Mouse (Mus musculus) bone marrow, adult 2 months (tissue): ENCODE data around the gene Jarid2. TPM values are rescaled to one million over a fixed set of nuclear protein-coding genes. Genes with fewer than 3 reads are reported as not detected.

Experiments
- H3K27ac ChIP-seq: fragments of 200-500 bp; 2 replicates; pipeline ENCODE4 v1.5.1; 2012; ENCODE audit warnings: low read depth, mild to moderate bottlenecking, control low read depth, inconsistent platforms, low read length; ENCODE audit not compliant: control insufficient read depth, poor library complexity, insufficient read depth
- H3K4me1 ChIP-seq: fragments of 200-500 bp; 2 replicates; pipeline ENCODE4 v1.6.1; 2011; ENCODE audit warnings: low read length; ENCODE audit not compliant: control insufficient read depth, insufficient read depth
- H3K4me3 ChIP-seq: fragments of 200-500 bp; replicated peaks from 2 replicates; pipeline ENCODE3; 2011; ENCODE audit warnings: mild to moderate bottlenecking, low read depth, low read length, control low read depth; ENCODE audit not compliant: control insufficient read depth
- CTCF ChIP-seq: fragments of 200-500 bp; IDR thresholded peaks from 2 replicates; pipeline ENCODE4 v1.5.1; 2011; ENCODE audit warnings: low read length, control low read depth; ENCODE audit not compliant: control insufficient read depth, insufficient read depth
- POLR2A ChIP-seq: fragments of 200-500 bp; IDR thresholded peaks from 2 replicates; pipeline ENCODE4 v1.6.1; 2011; ENCODE audit warnings: low read depth, mild to moderate bottlenecking, control low read depth, low read length, borderline replicate concordance; ENCODE audit not compliant: control insufficient read depth
- WGBS: fragments of 180-500 bp; shearing (Covaris S2); methylation state at CpG from one replicate; pipeline ENCODE4 v1.1.7; 2018; 5-methylcytosine and 5-hydroxymethylcytosine counted together
- polyA plus RNA-seq: library from polyadenylated mRNA; stranded (reverse); fragments of >200 nt; gene quantifications from 2 replicates; pipeline ENCODE4 v1.2.4, GENCODE M21; 2011; ENCODE audit warnings: low replicate concordance; ENCODE audit not compliant: missing spikeins, insufficient read depth, insufficient read length

The Jarid2 gene
- polyA plus RNA-seq, 1 experiment: 36.0 TPM

- WGBS: 92% methylated on average over 2 of the region's 2 CpGs
- no peak overlapping the region for H3K4me3 ChIP-seq
- no peak for TF ChIP-seq POLR2A
- TF ChIP-seq CTCF: no peak
- no peaks in the 10 kb centered on the region for H3K4me1 ChIP-seq
- H3K27ac ChIP-seq: no peak overlapping the region
These were observed 156.9 kb downstream of the Jarid2 start for GRCm38 (mm10) chr13:44886221-44886620.

DNA sequence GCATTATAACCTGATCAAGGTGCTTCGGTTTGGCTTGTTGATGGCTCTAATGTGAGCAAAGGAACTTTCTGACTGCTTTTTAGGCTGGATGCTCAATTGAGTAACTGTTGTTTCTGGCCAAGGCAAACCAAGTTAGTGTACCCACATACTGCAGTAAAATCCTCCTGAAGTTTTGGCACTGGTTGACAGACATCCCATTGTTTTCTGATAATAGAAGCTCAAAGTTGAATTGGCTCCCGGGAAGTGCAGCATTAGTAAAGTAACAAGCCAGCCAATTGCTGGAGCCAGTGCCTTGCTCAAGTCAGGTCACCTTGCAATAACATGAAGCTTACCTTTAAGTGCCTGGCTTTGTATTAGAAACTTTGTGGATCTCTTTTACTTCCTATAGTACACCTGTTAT lies 161.3 kb downstream of the Jarid2 start:
- H3K4me1 ChIP-seq: no peaks in the 10 kb centered on the region
- H3K27ac ChIP-seq: no peak overlapping the region
- 88% methylated on average over 2 of the region's 2 CpGs for WGBS
- H3K4me3 ChIP-seq: no peak overlapping the region
- TF ChIP-seq POLR2A: no peak
- TF ChIP-seq CTCF: no peak

DNA sequence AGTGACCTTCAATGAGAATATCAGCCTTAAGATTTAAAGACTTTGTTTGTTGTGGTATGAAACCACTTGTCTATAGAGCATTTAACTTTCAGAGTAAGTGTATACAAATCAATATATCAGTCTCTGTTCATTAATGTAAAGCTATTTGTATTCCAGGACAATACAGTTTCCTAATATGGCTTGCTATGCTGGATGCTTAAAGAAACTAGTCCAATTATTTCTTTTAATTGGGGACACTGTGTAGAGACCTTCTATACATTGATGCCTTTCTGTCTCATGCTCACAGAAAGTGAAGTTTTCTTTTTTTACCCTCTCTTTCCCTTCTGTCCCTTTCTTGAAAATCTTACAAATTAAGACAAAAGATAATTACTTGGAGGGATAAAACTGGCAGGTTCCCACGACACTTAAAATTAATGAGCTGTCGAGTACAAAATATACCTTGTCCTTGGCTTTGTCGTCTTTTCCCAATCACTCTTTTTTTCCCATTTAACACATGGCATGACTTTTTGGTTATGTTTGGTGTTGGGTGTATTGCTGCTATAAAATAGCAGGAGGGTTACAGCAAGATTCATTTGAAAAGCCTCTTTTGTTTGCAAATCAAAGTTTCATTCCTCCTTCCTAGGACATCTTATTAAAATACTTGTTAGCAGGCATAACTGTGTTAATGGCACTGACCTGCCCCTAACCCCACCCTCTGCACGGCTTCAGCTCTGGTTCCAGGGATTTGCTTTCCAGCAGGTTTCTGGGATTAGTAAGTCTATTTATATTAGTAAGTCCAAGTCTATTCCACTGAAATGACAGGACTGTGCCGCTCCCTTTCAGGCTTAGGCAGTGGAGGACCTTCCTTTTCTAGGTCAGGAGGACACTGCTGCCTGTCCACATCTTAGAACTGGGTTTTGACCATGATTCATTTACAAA lies 162.8 kb downstream of the Jarid2 start:
- Histone ChIP-seq H3K27ac (no peak overlapping the region), H3K4me3 (no peak overlapping the region), H3K4me1 (no peaks in the 10 kb centered on the region)
- TF ChIP-seq CTCF (no peak), POLR2A (no peak)
- 84% methylated on average over 5 of the region's 5 CpGs for WGBS

DNA sequence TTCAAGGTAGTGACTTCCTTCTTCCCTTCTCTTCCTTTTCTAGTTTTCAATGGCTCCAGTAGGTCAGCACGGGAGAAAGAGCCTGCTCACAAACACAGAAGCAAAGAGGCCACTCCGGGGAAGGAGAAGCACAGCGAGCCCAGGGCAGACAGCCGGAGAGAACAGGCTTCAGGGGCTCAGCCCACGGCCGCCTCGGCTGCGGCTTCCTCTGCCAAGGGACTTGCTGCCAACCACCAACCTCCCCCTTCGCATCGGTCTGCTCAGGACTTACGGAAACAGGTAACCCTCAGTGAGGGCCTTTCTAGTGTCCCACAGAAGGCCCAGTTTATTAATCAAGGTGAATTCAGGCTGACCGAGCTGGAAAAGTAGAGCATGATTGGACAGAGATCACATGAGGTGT lies 166.9 kb downstream of the Jarid2 start:
- Histone ChIP-seq H3K4me1 (no peaks in the 10 kb centered on the region; the same call in 1 of the 2 replicates), H3K4me3 (no peak overlapping the region), H3K27ac (no peak overlapping the region)
- 90% methylated on average over 12 of the region's 12 CpGs for WGBS
- TF ChIP-seq POLR2A (no peak), CTCF (no peak)

DNA sequence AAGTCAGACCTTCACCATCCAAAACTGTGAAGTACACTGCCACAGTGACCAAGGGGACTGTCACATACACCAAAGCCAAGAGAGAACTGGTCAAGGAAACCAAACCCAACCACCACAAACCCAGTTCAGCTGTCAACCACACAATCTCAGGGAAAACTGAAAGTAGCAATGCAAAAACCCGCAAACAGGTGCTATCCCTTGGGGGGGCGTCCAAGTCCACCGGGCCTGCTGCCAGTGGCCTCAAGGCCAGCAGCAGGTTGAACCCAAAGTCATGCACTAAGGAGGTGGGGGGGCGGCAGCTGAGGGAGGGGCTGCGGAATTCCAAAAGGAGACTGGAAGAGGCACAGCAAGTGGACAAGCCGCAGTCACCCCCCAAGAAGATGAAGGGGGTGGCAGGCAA lies 173.0 kb downstream of the Jarid2 start:
- 74% methylated on average over 6 of the region's 6 CpGs for WGBS
- TF ChIP-seq POLR2A (no peak), CTCF (no peak)
- no peaks in the 10 kb centered on the region; the same call in 1 of the 2 replicates for H3K4me1 ChIP-seq
- no peak overlapping the region for H3K4me3 ChIP-seq
- H3K27ac ChIP-seq: no peak overlapping the region

- TF ChIP-seq POLR2A (no peak), CTCF (no peak)
- no peak overlapping the region for H3K4me3 ChIP-seq
- H3K4me1 ChIP-seq: no peaks in the 10 kb centered on the region; the same call in 1 of the 2 replicates
- H3K27ac ChIP-seq: no peak overlapping the region
These were observed 174.1 kb downstream of the Jarid2 start for GRCm38 (mm10) chr13:44903416-44903815.

- TF ChIP-seq CTCF (no peak), POLR2A (no peak)
- no peak overlapping the region for H3K4me3 ChIP-seq
- no peaks in the 10 kb centered on the region; the same call in 1 of the 2 replicates for H3K4me1 ChIP-seq
- 25% methylated on average over 1 of the region's 1 CpGs for WGBS
- H3K27ac ChIP-seq: no peak overlapping the region
These were observed 175.0 kb downstream of the Jarid2 start for GRCm38 (mm10) chr13:44904271-44904670.

- H3K4me3 ChIP-seq: no peak overlapping the region
- H3K4me1 ChIP-seq: no peaks in the 10 kb centered on the region
- no peak overlapping the region for H3K27ac ChIP-seq
- WGBS: 91% methylated on average over 11 of the region's 11 CpGs
- TF ChIP-seq CTCF: no peak
- no peak for TF ChIP-seq POLR2A
These were observed 176.9 kb downstream of the Jarid2 start for GRCm38 (mm10) chr13:44906141-44906540.
